Mouse (Mus musculus): ENCODE data around the gene Evi5.

Evi5 gene

DNA sequence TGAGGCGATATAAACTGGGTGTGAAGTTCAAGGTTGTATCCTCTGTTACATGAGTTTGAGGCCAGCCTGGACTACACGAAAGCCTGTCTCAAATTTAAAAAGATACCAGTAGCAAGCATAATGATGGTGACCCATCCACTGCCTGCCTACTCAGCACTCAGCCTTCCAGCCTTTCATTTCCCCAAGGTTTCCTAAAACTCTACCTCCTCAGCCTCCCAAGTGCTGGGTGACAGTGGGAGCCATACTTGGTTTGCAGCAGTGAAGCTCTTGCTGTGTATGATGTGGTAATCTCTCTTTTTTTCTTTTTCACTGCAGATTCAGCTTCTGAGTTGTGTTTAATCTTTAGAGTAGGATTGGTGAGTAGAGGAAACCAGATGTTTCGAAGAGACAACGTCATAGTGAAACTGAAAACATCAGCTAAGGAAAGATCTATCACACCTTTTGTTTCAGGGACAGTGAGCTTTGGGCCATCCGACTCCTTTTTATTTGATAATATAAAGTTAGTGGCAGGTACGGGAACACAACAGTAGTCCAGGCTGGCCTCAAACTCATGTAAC is 171.6 kb downstream of the Evi5 start:
- peak; percentile 52 for DNase-seq

DNA sequence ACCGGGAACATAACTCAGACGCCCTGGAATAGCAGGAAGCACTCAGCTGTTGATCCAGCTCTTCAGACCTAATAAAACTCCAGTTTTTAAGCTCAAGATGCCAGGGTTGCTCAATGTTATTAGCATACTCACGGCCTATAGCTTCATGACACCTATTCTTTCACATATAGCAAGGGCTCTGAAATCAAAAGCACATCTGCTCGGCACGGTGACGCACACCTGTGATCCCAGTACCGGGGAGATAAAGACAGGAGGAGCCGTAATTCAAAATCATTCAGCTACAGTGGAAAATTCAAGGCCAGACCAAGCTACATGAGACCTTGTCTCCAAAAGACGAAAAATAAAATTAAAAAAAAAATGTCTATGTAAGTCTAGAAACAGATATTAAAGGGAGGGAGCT is 173.2 kb downstream of the Evi5 start:
- DNase-seq: no peak

DNA sequence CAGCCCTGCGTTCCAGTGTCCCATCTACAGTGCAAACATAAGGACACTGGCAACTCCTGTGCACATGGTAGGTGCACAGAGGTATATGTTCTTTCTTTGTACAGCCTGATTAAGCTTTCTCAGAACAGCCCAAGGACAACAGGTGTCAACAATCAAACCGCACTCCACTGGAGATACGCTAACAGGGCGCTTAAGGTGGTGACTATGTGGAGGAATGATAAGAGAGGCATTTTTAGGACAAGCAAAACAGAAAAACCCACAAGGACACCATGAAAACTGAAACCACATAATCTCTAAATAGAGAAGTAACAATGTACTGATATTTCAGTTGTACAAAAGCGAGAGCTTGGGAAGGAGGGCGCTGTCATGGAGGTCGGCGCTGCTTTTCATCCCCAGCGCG is 174.0 kb downstream of the Evi5 start:
- DNase-seq: peak; percentile 49

DNA sequence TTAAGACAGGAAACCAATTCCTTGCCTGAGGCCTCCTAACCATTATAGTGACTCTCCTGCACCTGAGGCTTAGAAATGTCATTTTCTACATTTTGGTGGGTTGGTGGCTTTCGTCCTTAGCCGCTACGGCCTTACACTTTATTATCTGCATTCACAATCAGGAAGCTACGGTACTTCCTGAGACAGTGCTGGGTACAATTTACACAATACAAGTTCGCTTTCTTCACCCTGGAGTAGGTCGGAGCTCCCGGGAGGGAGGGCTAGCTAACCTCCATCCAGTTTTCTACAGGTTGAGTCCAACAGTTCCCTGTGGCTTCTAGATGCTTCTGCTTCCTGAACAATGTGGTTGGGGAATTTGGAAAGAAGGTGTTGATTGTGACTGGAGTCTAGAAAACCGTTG is 176.0 kb downstream of the Evi5 start:
- DNase-seq: no peak

DNA sequence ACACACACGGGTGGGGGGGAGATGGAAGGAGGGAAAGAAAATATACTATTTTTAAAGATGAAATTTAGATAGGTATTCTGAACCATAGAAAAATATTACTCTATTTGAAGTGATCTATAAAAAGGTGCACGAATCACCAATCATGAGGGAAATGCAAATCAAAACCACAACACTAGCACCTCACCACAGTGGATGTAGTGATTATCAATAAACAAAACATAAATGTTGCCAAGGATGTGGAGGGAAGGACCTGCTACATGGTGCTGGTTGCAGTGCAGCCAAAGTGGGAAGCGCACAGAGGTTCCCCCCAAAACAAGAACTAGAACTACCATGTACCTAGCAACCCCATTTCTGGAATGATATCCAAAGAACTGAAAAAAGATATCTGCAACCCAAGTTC is 179.9 kb downstream of the Evi5 start:
- no peak for DNase-seq

Measured in thymus, postnatal 4 days (tissue).